Mouse (Mus musculus) stomach, embryonic 14.5 days (tissue): Measurements from ENCODE around the gene Fbxl17. TPM values are rescaled to one million over a fixed set of nuclear protein-coding genes. Genes with fewer than 3 reads are reported as not detected.

Experiments
- ATAC-seq: fragments of 200-750 bp; cut with Nextera tagmentation; 2 replicates; pipeline ENCODE4 v1.8.0; 2017; ENCODE audit warnings: low read depth, moderate TSS enrichment; ENCODE audit not compliant: insufficient number of reproducible peaks, insufficient read depth, low FRiP score
- H3K27ac ChIP-seq: fragments of 300-500 bp; sonication (generic); 2 replicates; pipeline ENCODE4 v1.5.1; 2014; ENCODE audit warnings: mild to moderate bottlenecking, low read length, moderate library complexity, mixed read lengths
- H3K27me3 ChIP-seq: fragments of 300-500 bp; sonication (generic); 2 replicates; pipeline ENCODE4 v1.6.1; 2014; ENCODE audit warnings: low read length, control low read depth, mixed read lengths; ENCODE audit not compliant: control insufficient read depth, insufficient read depth
- H3K36me3 ChIP-seq: fragments of 300-500 bp; sonication (generic); 2 replicates; pipeline ENCODE4 v1.6.1; 2014; ENCODE audit warnings: mild to moderate bottlenecking, control low read depth, low read length, moderate library complexity, mixed read lengths; ENCODE audit not compliant: control insufficient read depth, insufficient read depth
- H3K4me1 ChIP-seq: fragments of 300-500 bp; sonication (generic); 2 replicates; pipeline ENCODE4 v1.6.1; 2014; ENCODE audit warnings: low read length, control low read depth, mixed read lengths; ENCODE audit not compliant: control insufficient read depth, insufficient read depth
- H3K4me2 ChIP-seq: fragments of 300-500 bp; sonication (generic); replicated peaks from 2 replicates; pipeline ENCODE4 v1.6.1; 2014; ENCODE audit warnings: low read depth, low read length, control low read depth
- H3K4me3 ChIP-seq: fragments of 300-500 bp; sonication (generic); 2 replicates; pipeline ENCODE4 v1.5.1; 2014; ENCODE audit warnings: low read depth, low read length, control low read depth
- H3K9ac ChIP-seq: fragments of 300-500 bp; sonication (generic); replicated peaks from 2 replicates; pipeline ENCODE4 v1.6.1; 2014; ENCODE audit warnings: low read depth, mild to moderate bottlenecking, control low read depth, low read length, moderate library complexity, mixed read lengths
- H3K9me3 ChIP-seq: fragments of 300-500 bp; sonication (generic); 2 replicates; pipeline ENCODE4 v1.6.1; 2016; ENCODE audit warnings: low read depth, low read length, control low read depth; ENCODE audit not compliant: control insufficient read depth
- WGBS: fragments of 180-500 bp; shearing (Covaris S2); extraction: QIAGEN DNeasy Blood & Tissue Kit; methylation state at CpG from one replicate; pipeline ENCODE4 v1.1.7; 2014; 5-methylcytosine and 5-hydroxymethylcytosine counted together
- polyA plus RNA-seq: library from polyadenylated mRNA; unstranded; fragments of >200 nt; fragmentation: Nextera tagmentation; extraction: Ambion mirVana; gene quantifications from 2 replicates; pipeline ENCODE4 v1.2.1, GENCODE M21; 2014

Gene Fbxl17
- polyA plus RNA-seq, 1 experiment from 2014 or later = 7.5 TPM

GRCm38 (mm10) chr17:63195496-63195895 is 304.3 kb downstream of the Fbxl17 start:
- Histone ChIP-seq H3K4me1 (no peaks in the 10 kb centered on the region), H3K9me3 (no peaks in the 10 kb centered on the region), H3K27ac (no peak overlapping the region), H3K4me2 (no peak overlapping the region), H3K9ac (no peak overlapping the region), H3K36me3 (no peaks in the 10 kb centered on the region), H3K27me3 (no peaks in the 10 kb centered on the region), H3K4me3 (no peak overlapping the region)
- 83% methylated on average over 2 of the region's 2 CpGs for WGBS
- ATAC-seq = no peak

GRCm38 (mm10) chr17:63193196-63193595 is 306.6 kb downstream of the Fbxl17 start:
- WGBS = 68% methylated on average over 7 of the region's 7 CpGs
- no peak overlapping the region for H3K4me3 ChIP-seq
- H3K4me2 ChIP-seq = no peak overlapping the region
- no peaks in the 10 kb centered on the region for H3K9me3 ChIP-seq
- ATAC-seq = no peak
- H3K4me1 ChIP-seq = no peaks in the 10 kb centered on the region
- no peak overlapping the region for H3K27ac ChIP-seq
- no peak overlapping the region for H3K9ac ChIP-seq
- H3K36me3 ChIP-seq = no peaks in the 10 kb centered on the region
- no peaks in the 10 kb centered on the region for H3K27me3 ChIP-seq

- Histone ChIP-seq H3K9ac (no peak overlapping the region), H3K36me3 (no peaks in the 10 kb centered on the region), H3K4me2 (no peak overlapping the region), H3K27ac (no peak overlapping the region), H3K27me3 (no peaks in the 10 kb centered on the region), H3K4me3 (no peak overlapping the region), H3K4me1 (no peaks in the 10 kb centered on the region), H3K9me3 (no peaks in the 10 kb centered on the region)
- WGBS = 84% methylated on average over 8 of the region's 8 CpGs
- ATAC-seq = no peak
Measured at GRCm38 (mm10) chr17:63191345-63191744, 308.5 kb downstream of the Fbxl17 start.

GRCm38 (mm10) chr17:63189274-63189673 is 310.5 kb downstream of the Fbxl17 start:
- H3K4me1 ChIP-seq = 0 out of 2 replicates have a peak, but pooled peaks cover 3% of the 10 kb centered on the region
- H3K9ac ChIP-seq = no peak overlapping the region
- no peak for ATAC-seq
- no peak overlapping the region for H3K4me3 ChIP-seq
- no peaks in the 10 kb centered on the region for H3K9me3 ChIP-seq
- WGBS = 79% methylated on average over 8 of the region's 8 CpGs
- no peak overlapping the region for H3K27ac ChIP-seq
- no peaks in the 10 kb centered on the region for H3K36me3 ChIP-seq
- no peak overlapping the region for H3K4me2 ChIP-seq
- H3K27me3 ChIP-seq = no peaks in the 10 kb centered on the region

- H3K36me3 ChIP-seq = no peaks in the 10 kb centered on the region
- H3K4me3 ChIP-seq = no peak overlapping the region
- no peak for ATAC-seq
- H3K9ac ChIP-seq = no peak overlapping the region
- 36% methylated on average over 9 of the region's 9 CpGs for WGBS
- H3K27ac ChIP-seq = no peak overlapping the region
- no peaks in the 10 kb centered on the region for H3K9me3 ChIP-seq
- 0 out of 2 replicates have a peak, but pooled peaks cover 3% of the 10 kb centered on the region for H3K4me1 ChIP-seq
- H3K27me3 ChIP-seq = no peaks in the 10 kb centered on the region
- no peak overlapping the region for H3K4me2 ChIP-seq
Measured at GRCm38 (mm10) chr17:63185531-63185930, 314.3 kb downstream of the Fbxl17 start.

- H3K27ac ChIP-seq = no peak overlapping the region
- no peak overlapping the region for H3K4me3 ChIP-seq
- H3K27me3 ChIP-seq = no peaks in the 10 kb centered on the region
- H3K36me3 ChIP-seq = no peaks in the 10 kb centered on the region
- WGBS = 63% methylated on average over 10 of the region's 10 CpGs
- no peak overlapping the region for H3K4me2 ChIP-seq
- H3K9ac ChIP-seq = no peak overlapping the region
- H3K9me3 ChIP-seq = no peaks in the 10 kb centered on the region
- ATAC-seq = no peak
- 0 out of 2 replicates have a peak, but pooled peaks cover 3% of the 10 kb centered on the region for H3K4me1 ChIP-seq
Measured at GRCm38 (mm10) chr17:63184844-63185504, 314.8 kb downstream of the Fbxl17 start.

- H3K4me1 ChIP-seq = 0 out of 2 replicates have a peak, but pooled peaks cover 3% of the 10 kb centered on the region
- no peak for ATAC-seq
- 77% methylated on average over 3 of the region's 3 CpGs for WGBS
- H3K27me3 ChIP-seq = no peaks in the 10 kb centered on the region
- no peaks in the 10 kb centered on the region for H3K36me3 ChIP-seq
- H3K4me3 ChIP-seq = no peak overlapping the region
- H3K4me2 ChIP-seq = no peak overlapping the region
- H3K9me3 ChIP-seq = no peaks in the 10 kb centered on the region
- H3K27ac ChIP-seq = no peak overlapping the region
- no peak overlapping the region for H3K9ac ChIP-seq
Measured at GRCm38 (mm10) chr17:63183431-63183830, 316.4 kb downstream of the Fbxl17 start.

GRCm38 (mm10) chr17:63181661-63182060 is 318.2 kb downstream of the Fbxl17 start:
- no peak overlapping the region for H3K4me2 ChIP-seq
- 71% methylated on average over 5 of the region's 5 CpGs for WGBS
- H3K4me3 ChIP-seq = no peak overlapping the region
- no peaks in the 10 kb centered on the region for H3K9me3 ChIP-seq
- no peak overlapping the region for H3K9ac ChIP-seq
- H3K27me3 ChIP-seq = no peaks in the 10 kb centered on the region
- no peaks in the 10 kb centered on the region for H3K36me3 ChIP-seq
- 0 out of 2 replicates have a peak, but pooled peaks cover 3% of the 10 kb centered on the region for H3K4me1 ChIP-seq
- ATAC-seq = no peak
- no peak overlapping the region for H3K27ac ChIP-seq

- Histone ChIP-seq H3K9ac (no peak overlapping the region), H3K27me3 (no peaks in the 10 kb centered on the region), H3K4me1 (no peaks in the 10 kb centered on the region), H3K4me2 (no peak overlapping the region), H3K9me3 (no peaks in the 10 kb centered on the region), H3K27ac (no peak overlapping the region), H3K4me3 (no peak overlapping the region), H3K36me3 (no peaks in the 10 kb centered on the region)
- WGBS = 83% methylated on average over 3 of the region's 3 CpGs
- no peak for ATAC-seq
Measured at GRCm38 (mm10) chr17:63180042-63180441, 319.8 kb downstream of the Fbxl17 start.
